Mouse (Mus musculus): ENCODE results near the gene Mrpl18.
"Not testable (repeated sequence)": the region's sequence is repeated elsewhere in the genome, so short reads cannot be mapped to it uniquely, and the experiment has no call there.

The Mrpl18 gene

DNA sequence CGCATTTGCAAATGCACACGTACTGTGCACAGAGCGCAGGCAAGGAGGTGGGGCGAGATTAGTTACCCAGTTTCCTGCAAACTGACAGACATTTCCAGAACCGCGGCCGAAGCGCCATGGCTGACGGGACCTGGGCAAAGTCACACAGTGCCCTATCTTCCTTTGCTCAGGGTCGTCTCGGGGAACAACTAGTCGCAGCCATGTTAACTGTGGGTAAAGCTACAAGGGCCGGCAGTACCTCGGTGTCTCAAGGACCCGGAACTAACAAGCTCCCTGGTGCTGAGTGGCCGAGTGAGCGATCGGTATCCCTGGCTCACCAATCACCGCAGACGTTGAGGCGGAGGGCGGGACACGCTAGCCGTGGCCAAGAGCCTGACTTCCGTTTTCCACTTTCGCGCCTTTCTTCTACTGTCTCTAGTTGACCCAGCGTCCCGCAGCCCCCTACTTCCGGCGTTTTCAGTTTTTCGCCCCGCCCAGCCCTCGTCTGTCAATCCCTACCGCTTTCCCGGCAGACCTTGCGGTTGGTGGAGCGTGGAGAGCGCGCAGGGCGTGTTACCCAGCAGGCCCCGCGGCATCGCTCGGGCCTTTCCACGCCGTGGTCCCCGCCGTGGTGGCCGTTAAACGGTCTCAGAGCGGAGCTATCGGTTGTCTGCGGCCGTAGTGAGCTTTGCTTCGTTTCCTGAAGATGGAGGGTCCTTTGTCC lies at the start of gene Mrpl18:
Mrpl18 (minus strand) TSS at position 465 of the 703 bp plus-strand sequence.
- in situ Hi-C loops (cut with MboI; ENCODE audit: low pct_unique_long_range_greater_than_20kb in 1 of 2, low sequenced_read_pairs in 2 of 2, unreplicated experiment in 1 of 2) = loop anchor here in 1 of 2 experiments (10.0 kb wide), 1 partner anchor 69 kb away; no protein-coding TSS in a partner anchor

DNA sequence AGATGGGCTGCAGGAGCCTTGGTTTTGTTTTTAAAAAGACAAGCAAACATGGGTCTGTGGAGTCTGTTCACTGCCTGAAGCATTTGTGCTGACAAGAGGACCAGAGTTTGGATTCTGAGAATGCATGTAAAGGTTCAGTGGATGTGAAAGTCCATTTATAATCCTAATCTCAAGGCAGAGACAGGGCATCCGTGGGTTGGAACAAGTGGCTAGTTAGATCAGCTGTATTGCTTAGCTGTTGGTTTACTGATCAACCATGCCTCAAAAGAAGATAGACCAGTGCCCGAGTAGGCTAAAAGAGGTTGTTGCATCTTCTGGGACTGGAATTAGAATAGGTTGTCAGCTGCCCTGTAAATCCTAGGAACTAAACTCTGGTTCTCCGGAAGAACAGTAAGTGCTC lies 47.3 kb upstream of the Mrpl18 start:
- in situ Hi-C loops (cut with MboI; ENCODE audit: low pct_unique_long_range_greater_than_20kb in 1 of 2, low sequenced_read_pairs in 2 of 2, unreplicated experiment in 1 of 2) = loop anchor here in 1 of 2 experiments (5.0 kb wide), 1 partner anchor 41 kb away; no protein-coding TSS in a partner anchor

DNA sequence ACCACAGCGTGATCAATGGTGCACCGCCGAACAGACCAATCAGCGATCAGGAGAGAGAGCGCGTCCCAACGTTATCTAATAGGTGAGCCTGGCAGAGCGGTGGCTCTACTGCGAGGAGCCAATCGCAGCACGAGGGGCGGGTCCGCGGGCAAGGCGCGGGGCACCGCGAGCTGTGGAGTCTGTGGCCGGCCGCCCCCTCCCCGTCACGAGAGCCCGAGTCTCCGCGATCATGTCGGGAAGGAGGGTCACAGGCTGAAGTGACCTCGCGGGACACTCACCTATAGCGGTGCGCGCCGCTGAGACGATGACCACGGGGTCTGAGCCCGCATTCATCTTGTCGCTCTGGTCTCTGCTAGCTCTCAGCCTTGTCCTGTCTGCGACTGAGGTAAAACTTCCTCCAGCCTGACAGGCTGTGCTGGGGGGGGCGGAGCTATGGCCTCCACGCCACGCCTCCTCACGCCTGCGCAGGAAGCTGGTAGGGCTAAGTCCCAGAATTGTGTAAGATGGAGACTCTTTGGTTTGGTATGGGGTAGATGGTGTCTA lies 44.3 kb upstream of the Mrpl18 start, which contains the start of gene Acat2:
Acat2 (minus strand) TSS at position 417 of the 543 bp plus-strand sequence.
- in situ Hi-C loops (cut with MboI; ENCODE audit: low pct_unique_long_range_greater_than_20kb in 1 of 2, low sequenced_read_pairs in 2 of 2, unreplicated experiment in 1 of 2) = loop anchor here in 1 of 2 experiments (5.0 kb wide), 1 partner anchor 38 kb away; no protein-coding TSS in a partner anchor

GRCm38 (mm10) chr17:12959377-12959776 lies 43.2 kb upstream of the Mrpl18 start:
- in situ Hi-C loops (cut with MboI; ENCODE audit: low pct_unique_long_range_greater_than_20kb in 1 of 2, low sequenced_read_pairs in 2 of 2, unreplicated experiment in 1 of 2) = not testable (repeated sequence)

- in situ Hi-C loops (cut with MboI; ENCODE audit: low pct_unique_long_range_greater_than_20kb in 1 of 2, low sequenced_read_pairs in 2 of 2, unreplicated experiment in 1 of 2) = no loop called here
Observed at GRCm38 (mm10) chr17:12956664-12957063, 40.5 kb upstream of the Mrpl18 start.

DNA sequence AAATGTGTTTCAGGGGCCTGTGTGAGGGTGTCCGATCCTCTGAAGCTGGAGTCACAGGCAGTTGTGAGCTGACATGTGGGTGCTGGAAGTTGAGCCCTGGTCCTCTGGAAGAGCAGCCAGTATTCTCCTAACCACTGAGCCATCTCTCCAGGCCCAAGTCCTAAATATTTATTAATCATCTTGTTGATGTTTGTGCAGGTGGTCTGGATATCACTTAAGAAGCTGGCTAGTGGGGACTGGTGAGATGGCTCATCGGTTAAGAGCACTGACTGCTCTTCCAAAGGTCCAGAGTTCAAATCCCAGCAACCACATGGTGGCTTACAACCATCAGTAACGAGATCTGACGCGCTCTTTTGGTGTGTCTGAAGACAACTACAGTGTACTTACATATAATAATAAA lies 33.5 kb upstream of the Mrpl18 start:
- in situ Hi-C loops (cut with MboI; ENCODE audit: low pct_unique_long_range_greater_than_20kb in 1 of 2, low sequenced_read_pairs in 2 of 2, unreplicated experiment in 1 of 2) = no loop called here

- in situ Hi-C loops (cut with MboI; ENCODE audit: low pct_unique_long_range_greater_than_20kb in 1 of 2, low sequenced_read_pairs in 2 of 2, unreplicated experiment in 1 of 2) = no loop called here
Observed at GRCm38 (mm10) chr17:12942459-12943162, 26.5 kb upstream of the Mrpl18 start.

DNA sequence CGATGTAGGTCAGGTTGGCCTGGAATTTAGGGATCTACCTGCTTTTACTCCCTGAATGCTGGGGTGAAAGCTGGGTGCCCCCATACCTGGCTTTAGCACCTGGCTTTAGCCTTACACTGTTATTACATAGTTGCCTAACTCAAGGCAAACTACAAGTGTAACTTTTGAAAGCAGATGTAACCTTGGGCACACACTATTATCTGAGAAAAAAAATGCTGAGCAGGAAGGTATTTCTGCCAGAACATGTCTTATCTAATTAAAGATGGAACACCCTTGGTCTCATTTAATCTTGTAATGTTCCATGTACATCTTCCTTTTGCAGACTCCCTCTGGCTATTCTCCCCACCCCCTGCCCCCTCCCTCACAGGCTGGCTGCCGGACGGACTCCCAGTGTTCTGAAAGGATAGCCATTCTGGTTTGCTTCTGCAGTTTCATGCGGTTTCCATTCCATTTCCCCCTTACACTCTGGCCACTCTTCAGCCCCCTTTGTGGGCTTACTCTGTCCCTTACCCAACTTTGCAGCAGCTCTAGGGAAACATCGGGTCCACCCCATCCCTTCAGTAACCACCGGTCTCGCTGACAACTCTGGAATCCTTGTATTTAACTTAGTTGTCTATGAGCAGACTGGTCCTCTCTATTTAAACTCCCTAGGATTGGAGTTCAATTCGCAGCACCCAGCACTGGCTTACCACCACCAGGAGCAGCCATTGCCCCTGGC lies 25.6 kb upstream of the Mrpl18 start:
- in situ Hi-C loops (cut with MboI; ENCODE audit: low pct_unique_long_range_greater_than_20kb in 1 of 2, low sequenced_read_pairs in 2 of 2, unreplicated experiment in 1 of 2) = no loop called here

DNA sequence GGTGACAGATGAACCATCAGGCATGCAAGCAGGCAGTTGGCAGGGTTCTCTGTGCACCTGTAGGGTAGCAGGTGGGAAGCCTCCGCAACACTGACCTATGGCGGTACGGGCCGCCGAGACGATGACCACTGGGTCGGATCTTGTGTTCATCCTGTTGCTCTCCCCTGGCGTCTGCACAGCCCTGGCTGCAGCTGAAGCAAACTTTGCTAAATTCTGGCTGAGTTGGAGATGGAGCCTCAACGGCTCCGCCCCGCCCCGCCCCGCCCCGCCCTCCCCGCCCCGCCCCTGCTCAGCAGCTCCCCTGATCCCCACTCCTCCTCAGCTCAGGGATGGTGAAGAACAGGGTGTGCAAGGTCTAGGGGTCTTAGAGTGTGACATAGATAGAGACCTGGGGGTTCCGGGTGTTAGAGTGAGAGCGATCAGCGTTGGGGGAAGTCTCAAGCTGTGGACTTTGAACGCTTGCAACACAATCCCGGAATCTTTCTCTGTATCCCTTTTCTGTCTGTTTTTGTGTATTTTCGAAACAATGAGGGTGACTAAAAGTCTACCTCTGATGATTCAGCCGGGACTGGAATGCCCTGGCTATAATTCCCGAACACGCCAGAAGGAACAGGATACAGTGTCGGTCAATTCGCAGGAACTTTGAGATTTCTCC lies 24.1 kb upstream of the Mrpl18 start, which contains the start of gene Acat3:
Acat3 (minus strand) TSS at position 450 of the 655 bp plus-strand sequence.
- in situ Hi-C loops (cut with MboI; ENCODE audit: low pct_unique_long_range_greater_than_20kb in 1 of 2, low sequenced_read_pairs in 2 of 2, unreplicated experiment in 1 of 2) = no loop called here

DNA sequence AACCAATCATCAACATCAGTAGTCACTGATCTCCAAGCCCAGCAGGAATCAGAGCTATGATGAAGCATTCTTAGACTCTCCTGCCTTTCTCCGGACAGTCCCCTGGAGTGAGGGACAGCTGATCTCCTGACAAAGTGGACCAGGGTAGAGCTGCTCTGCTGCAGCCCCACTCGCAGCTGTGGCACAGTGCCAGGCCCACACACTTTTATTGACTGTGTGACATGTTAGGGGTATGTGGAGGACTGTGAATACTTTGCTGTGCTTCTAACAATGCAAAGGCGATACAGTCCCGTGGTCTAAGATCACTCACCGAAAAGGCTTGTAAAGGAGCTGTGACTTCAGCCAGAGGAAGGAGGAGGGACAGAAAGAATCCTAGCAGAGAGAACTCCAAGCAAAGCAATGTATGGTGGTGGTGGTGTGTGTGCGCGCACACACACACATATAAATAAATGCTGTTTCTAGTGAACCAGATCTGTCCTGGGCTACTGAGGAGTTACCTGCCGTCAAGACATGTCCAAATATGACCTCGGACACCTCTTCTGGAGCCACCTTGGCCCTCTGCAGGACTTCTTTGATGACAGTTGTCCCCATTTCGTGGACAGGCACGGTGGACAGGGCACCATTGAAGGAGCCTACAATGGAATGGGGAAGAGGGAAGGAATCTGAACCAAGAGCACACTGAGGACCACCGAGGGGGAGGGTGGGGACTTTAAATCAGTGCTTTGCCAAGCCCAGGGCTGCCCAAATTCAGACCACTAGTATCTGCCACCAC lies 23.4 kb upstream of the Mrpl18 start:
- in situ Hi-C loops (cut with MboI; ENCODE audit: low pct_unique_long_range_greater_than_20kb in 1 of 2, low sequenced_read_pairs in 2 of 2, unreplicated experiment in 1 of 2) = not testable (repeated sequence)

- in situ Hi-C loops (cut with MboI; ENCODE audit: low pct_unique_long_range_greater_than_20kb in 1 of 2, low sequenced_read_pairs in 2 of 2, unreplicated experiment in 1 of 2) = no loop called here
Observed at GRCm38 (mm10) chr17:12938077-12938476, 21.9 kb upstream of the Mrpl18 start.

GRCm38 (mm10) chr17:12937412-12937970 lies 21.3 kb upstream of the Mrpl18 start:
- in situ Hi-C loops (cut with MboI; ENCODE audit: low pct_unique_long_range_greater_than_20kb in 1 of 2, low sequenced_read_pairs in 2 of 2, unreplicated experiment in 1 of 2) = no loop called here

DNA sequence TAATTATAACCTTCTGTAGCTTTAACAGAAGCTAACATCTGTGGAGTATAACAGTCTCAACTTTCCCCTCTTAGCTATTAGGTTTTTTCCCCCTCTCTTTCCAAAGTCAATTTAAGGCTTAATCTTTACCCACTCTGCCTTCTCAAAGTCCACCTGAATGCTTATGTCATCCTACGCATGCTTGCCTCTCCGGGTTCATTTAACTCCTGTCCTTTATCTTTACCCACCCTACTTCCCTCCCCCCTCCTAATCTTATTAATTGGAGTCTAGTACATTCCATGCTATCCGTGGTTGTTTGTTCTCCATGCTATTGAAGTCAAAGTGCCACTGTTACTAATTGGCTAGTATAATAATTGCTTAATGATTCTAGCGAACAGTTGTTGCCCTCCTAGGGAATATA lies 19.6 kb upstream of the Mrpl18 start:
- in situ Hi-C loops (cut with MboI; ENCODE audit: low pct_unique_long_range_greater_than_20kb in 1 of 2, low sequenced_read_pairs in 2 of 2, unreplicated experiment in 1 of 2) = no loop called here

- in situ Hi-C loops (cut with MboI; ENCODE audit: low pct_unique_long_range_greater_than_20kb in 1 of 2, low sequenced_read_pairs in 2 of 2, unreplicated experiment in 1 of 2) = not testable (repeated sequence)
Observed at GRCm38 (mm10) chr17:12931576-12931975, 15.4 kb upstream of the Mrpl18 start.

DNA sequence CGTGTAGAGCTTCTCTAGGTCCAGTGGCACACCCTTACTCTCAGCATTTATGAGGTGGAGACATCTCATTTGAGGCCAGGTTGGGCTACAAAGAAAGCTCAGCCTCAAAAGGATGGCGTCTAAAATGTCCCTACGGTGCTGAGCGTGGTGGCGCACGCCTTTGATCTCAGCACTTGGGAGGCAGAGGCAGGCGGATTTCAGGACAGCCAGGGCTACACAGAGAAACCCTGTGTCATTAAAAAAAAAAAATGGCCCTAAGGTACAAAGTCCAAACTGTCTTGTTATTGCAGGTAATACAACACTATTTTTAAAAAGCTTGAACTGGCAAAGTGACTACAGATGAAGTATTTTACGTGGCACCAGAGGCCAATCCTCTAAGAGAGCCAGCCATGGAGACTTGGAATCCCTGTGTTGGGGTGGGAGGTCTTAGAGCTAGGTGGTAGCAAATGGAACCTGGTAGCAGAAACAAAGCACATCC lies 9.6 kb upstream of the Mrpl18 start:
- in situ Hi-C loops (cut with MboI; ENCODE audit: low pct_unique_long_range_greater_than_20kb in 1 of 2, low sequenced_read_pairs in 2 of 2, unreplicated experiment in 1 of 2) = no loop called here

DNA sequence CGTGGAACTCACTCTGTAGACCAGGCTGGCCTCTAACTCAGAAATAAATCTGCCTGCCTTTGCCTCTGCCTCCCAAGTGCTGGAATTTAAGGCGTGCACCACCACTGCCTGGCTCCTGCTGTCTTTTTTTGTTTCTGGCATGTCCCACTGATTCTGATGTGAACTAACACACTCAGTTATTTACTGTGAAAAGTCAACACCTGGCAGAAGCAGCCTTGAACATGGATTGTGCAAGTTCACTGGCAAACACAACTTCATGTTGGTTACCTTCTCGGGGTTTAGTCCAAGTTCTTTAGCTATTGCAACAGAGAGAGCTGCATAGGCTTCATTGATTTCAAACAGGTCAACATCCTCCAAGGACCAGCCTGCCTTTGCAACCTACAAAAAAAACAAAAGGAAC lies 8.9 kb upstream of the Mrpl18 start:
- in situ Hi-C loops (cut with MboI; ENCODE audit: low pct_unique_long_range_greater_than_20kb in 1 of 2, low sequenced_read_pairs in 2 of 2, unreplicated experiment in 1 of 2) = no loop called here

DNA sequence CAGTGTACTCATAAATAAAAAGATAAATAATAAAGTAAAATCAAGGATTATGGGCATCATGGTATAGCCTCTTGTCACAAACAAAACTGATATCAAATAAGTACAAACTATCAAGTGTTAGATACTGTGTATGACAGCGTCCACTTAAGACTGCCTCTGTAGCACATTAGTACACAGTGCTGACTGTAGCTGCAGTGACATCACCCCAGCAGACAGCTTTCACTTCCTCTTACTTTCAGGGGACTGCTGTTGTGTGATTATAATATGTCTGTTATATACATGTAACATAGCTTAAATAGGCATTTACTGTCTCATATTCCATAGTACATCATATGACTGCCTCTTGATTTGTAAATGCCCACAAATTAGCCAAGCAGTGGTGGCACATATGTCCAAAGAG lies 4.9 kb upstream of the Mrpl18 start:
- in situ Hi-C loops (cut with MboI; ENCODE audit: low pct_unique_long_range_greater_than_20kb in 1 of 2, low sequenced_read_pairs in 2 of 2, unreplicated experiment in 1 of 2) = loop anchor here in 1 of 2 experiments (5.0 kb wide), 1 partner anchor 41 kb away; the partner anchor contains the start of gene Acat2
